Mouse (Mus musculus) bone marrow, adult 2 months (tissue): ENCODE data around the gene Olfr648. TPM values are rescaled to one million over a fixed set of nuclear protein-coding genes. Genes with fewer than 3 reads are reported as not detected.

Experiments used
- H3K27ac ChIP-seq: fragments of 200-500 bp; 2 replicates; pipeline ENCODE4 v1.5.1; 2012; ENCODE audit warnings: low read depth, mild to moderate bottlenecking, control low read depth, inconsistent platforms, low read length; ENCODE audit not compliant: control insufficient read depth, poor library complexity, insufficient read depth
- H3K4me1 ChIP-seq: fragments of 200-500 bp; 2 replicates; pipeline ENCODE4 v1.6.1; 2011; ENCODE audit warnings: low read length; ENCODE audit not compliant: control insufficient read depth, insufficient read depth
- H3K4me3 ChIP-seq: fragments of 200-500 bp; replicated peaks from 2 replicates; pipeline ENCODE3; 2011; ENCODE audit warnings: mild to moderate bottlenecking, low read depth, low read length, control low read depth; ENCODE audit not compliant: control insufficient read depth
- CTCF ChIP-seq: fragments of 200-500 bp; IDR thresholded peaks from 2 replicates; pipeline ENCODE4 v1.5.1; 2011; ENCODE audit warnings: low read length, control low read depth; ENCODE audit not compliant: control insufficient read depth, insufficient read depth
- POLR2A ChIP-seq: fragments of 200-500 bp; IDR thresholded peaks from 2 replicates; pipeline ENCODE4 v1.6.1; 2011; ENCODE audit warnings: low read depth, mild to moderate bottlenecking, control low read depth, low read length, borderline replicate concordance; ENCODE audit not compliant: control insufficient read depth
- WGBS: fragments of 180-500 bp; shearing (Covaris S2); methylation state at CpG from one replicate; pipeline ENCODE4 v1.1.7; 2018; 5-methylcytosine and 5-hydroxymethylcytosine counted together
- polyA plus RNA-seq: library from polyadenylated mRNA; stranded (reverse); fragments of >200 nt; gene quantifications from 2 replicates; pipeline ENCODE4 v1.2.4, GENCODE M21; 2011; ENCODE audit warnings: low replicate concordance; ENCODE audit not compliant: missing spikeins, insufficient read depth, insufficient read length

Gene Olfr648
- polyA plus RNA-seq, 1 experiment = not detected

- no peak for TF ChIP-seq POLR2A
- no peak for TF ChIP-seq CTCF
- WGBS = 83% methylated on average over 5 of the region's 5 CpGs
These were observed 45.9 kb downstream of the Olfr648 start, which contains the start of gene Olfr643 for GRCm38 (mm10) chr7:104137305-104137704. Gene Olfr643 (minus strand): TSS chr7:104137405.

GRCm38 (mm10) chr7:104129726-104130125 is 53.5 kb downstream of the Olfr648 start, which contains the start of gene Ubqln5:
Gene Ubqln5 (minus strand): TSS chr7:104129826.
- Histone ChIP-seq H3K27ac (no peak within 1 kb of the TSS), H3K4me1 (no peaks in the 10 kb centered on the region), H3K4me3 (no peak within 1 kb of the TSS)
- whole genome bisulfite sequencing = 86% methylated on average over 5 of the region's 5 CpGs
- TF ChIP-seq CTCF = no peak

More at GRCm38 (mm10) chr7:104137305-104137704, 45.9 kb downstream of the Olfr648 start, which contains the start of gene Olfr643:
- Histone ChIP-seq H3K4me3 (no peak within 1 kb of the TSS), H3K27ac (no peak within 1 kb of the TSS), H3K4me1 (no peaks in the 10 kb centered on the region)

Other genes starting within 250 kb of the Olfr648 start
- gene Olfr632, start 249.0 kb downstream of the Olfr648 start, polyA plus RNA-seq = not detected in 2 replicates
- gene Olfr633, start 239.0 kb downstream of the Olfr648 start, polyA plus RNA-seq = 0.25 TPM in 1 of 2 replicates, not detected in the other
- not detected in 2 replicates for gene Olfr635, start 212.2 kb downstream of the Olfr648 start, polyA plus RNA-seq
- not detected in 2 replicates for gene Olfr638, start 184.6 kb downstream of the Olfr648 start, polyA plus RNA-seq
- gene Olfr639, start 166.1 kb downstream of the Olfr648 start, polyA plus RNA-seq = not detected in 2 replicates
- not detected in 2 replicates for gene Olfr640, start 157.8 kb downstream of the Olfr648 start, polyA plus RNA-seq
- not detected in 2 replicates for gene Olfr641, start 147.9 kb downstream of the Olfr648 start, polyA plus RNA-seq
- 0.29 TPM in 1 of 2 replicates, not detected in the other for gene Olfr642, start 130.7 kb downstream of the Olfr648 start, polyA plus RNA-seq
- gene 4930516K23Rik, start 121.9 kb downstream of the Olfr648 start, polyA plus RNA-seq = not detected in 2 replicates
- not detected in 2 replicates for gene Olfr644, start 111.5 kb downstream of the Olfr648 start, polyA plus RNA-seq
- gene Olfr645, start 97.9 kb downstream of the Olfr648 start, polyA plus RNA-seq = not detected in 2 replicates
- not detected in 2 replicates for gene Olfr646, start 78.5 kb downstream of the Olfr648 start, polyA plus RNA-seq
- not detected in 2 replicates for gene Ubqln5, start 53.6 kb downstream of the Olfr648 start, polyA plus RNA-seq
- not detected in 2 replicates for gene Olfr643, start 46.0 kb downstream of the Olfr648 start, polyA plus RNA-seq
- not detected in 2 replicates for gene Ubqln3, start 40.1 kb downstream of the Olfr648 start, polyA plus RNA-seq
- not detected in 2 replicates for gene Ubqlnl, start 32.8 kb downstream of the Olfr648 start, polyA plus RNA-seq
- not detected in 2 replicates for gene Olfm5, start 18.6 kb downstream of the Olfr648 start, polyA plus RNA-seq
- not detected in 2 replicates for gene Olfr649, start 12.6 kb upstream of the Olfr648 start, polyA plus RNA-seq
- 2.4 and 6.1 TPM in 2 replicates for gene Trim6, start 35.4 kb upstream of the Olfr648 start, polyA plus RNA-seq
- gene Trim34a, start 61.1 kb upstream of the Olfr648 start, polyA plus RNA-seq = 10.6 and 18.7 TPM in 2 replicates
- 2.1 and 5.3 TPM in 2 replicates for gene Trim5, start 104.7 kb upstream of the Olfr648 start, polyA plus RNA-seq
- 57.3 and 112 TPM in 2 replicates for gene Trim12a, start 132.1 kb upstream of the Olfr648 start, polyA plus RNA-seq
- not detected in 2 replicates for gene Trim34b, start 146.1 kb upstream of the Olfr648 start, polyA plus RNA-seq
- gene Trim12c, start 170.0 kb upstream of the Olfr648 start, polyA plus RNA-seq = 11.9 and 12.3 TPM in 2 replicates
- gene Trim30b, start 186.5 kb upstream of the Olfr648 start, polyA plus RNA-seq = 12.8 and 49.8 TPM in 2 replicates
- 1.8 TPM in 1 of 2 replicates, not detected in the other for gene Trim30c, start 217.4 kb upstream of the Olfr648 start, polyA plus RNA-seq